Mouse (Mus musculus) lung, postnatal 25 days (tissue): Measurements from ENCODE around the gene Shank1.

ENCODE experiments used
- DNase-seq: peaks from one replicate; pipeline ENCODE4 v3.0.0; 2022; ENCODE audit warnings: low spot score

Gene Shank1

DNA sequence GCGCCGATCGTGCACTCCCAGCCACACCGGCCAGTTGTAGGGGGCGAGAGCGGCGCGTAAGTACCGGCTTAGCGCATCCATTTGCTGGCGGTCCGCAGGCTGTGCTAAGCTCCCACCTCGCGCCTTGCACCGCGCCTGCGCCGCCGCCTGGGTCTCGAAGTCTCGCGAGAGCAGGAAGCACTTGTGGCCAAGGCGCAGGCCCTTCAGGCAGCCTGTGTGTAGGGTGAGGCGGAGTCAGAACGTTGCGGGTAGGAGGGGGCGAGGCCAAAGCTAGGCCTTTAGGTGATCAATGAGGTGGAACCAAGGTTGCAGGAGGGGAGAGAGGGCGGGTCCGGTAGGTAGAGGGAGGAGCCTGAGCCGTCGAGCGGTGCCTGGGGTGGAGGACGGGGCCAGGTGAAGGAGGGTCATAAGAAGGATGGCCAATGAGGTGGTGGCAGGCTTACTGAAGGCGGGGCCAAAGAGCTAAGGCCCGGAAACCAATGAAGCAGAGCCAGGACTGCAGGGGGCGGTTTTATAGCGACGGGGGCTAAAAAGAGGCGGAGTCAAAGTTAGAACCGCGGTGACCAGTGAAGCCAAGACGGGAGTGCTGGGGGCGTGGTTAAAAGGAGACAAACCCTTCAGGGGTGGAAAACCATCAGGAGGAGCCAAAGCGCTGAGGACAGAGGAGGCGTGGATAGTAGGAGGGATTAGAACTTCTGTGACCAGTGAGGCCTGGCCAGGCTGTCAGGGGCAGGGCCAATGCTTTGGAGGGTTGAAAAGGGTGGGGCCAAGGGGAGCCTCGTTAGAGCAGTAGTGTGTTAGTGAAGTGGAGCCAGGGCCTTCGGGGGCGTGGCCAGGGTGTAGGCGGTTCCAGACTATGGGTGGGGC is 5.0 kb upstream of the Shank1 start:
- DNase-seq = peak; percentile 98

DNA sequence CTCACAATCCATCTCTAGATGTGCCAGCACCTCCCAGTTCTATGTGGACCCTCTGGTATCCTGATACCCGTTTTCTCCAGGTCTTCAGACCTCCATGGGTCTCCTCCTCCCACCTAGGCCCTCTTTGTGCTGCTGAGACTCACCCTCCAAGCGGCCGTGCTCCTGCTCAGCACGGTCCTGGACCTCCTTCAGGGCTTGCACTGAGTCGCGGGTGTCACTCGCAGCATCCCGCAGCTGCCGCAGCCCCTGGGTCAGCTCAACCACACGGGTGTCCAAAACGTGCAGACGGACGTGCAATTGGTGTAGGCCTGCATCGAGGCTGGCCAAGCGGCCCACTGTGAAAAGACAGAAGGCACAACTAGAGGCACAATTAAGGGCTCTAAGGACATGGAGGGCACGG is 4.4 kb upstream of the Shank1 start:
- DNase-seq = no peak

DNA sequence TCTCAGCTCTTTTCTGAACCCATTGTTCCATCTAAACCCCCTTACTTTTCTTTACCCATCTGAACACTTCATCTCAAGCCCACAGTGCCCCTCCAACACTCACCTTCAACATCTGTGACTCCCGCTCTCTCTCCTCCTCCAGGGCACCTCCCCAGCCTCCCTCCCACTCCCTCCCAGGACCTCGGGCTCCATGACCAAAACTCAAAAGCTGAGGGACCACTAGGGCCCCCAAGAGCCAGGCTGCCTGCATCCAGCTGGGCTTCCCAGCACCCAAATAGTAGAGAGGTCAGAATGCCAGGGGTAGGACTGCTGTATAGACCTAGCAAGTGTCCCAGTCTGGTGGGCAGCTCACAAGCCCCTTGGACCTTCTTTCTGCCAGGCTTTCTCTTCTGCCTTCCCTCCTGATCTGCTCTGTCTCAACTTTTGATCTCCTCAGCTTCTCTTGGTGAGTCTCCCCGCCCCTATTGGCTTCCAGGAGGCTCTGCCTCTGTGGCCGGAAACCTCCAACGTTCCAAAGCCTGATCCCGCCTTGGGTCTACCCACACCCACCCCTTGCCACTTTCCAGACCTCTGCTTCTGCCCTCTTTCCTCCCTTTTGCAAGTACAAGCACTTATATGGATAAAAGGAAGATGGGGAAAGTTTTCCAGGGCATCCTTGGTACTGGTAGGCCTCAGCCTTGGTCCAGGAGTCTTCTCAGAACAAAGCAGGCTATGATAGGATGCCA is 3.4 kb upstream of the Shank1 start, which contains the start of gene Clec11a:
Gene Clec11a, minus strand, starts transcription at position 387 of the 725 bp plus-strand sequence.
- DNase-seq = no peak

DNA sequence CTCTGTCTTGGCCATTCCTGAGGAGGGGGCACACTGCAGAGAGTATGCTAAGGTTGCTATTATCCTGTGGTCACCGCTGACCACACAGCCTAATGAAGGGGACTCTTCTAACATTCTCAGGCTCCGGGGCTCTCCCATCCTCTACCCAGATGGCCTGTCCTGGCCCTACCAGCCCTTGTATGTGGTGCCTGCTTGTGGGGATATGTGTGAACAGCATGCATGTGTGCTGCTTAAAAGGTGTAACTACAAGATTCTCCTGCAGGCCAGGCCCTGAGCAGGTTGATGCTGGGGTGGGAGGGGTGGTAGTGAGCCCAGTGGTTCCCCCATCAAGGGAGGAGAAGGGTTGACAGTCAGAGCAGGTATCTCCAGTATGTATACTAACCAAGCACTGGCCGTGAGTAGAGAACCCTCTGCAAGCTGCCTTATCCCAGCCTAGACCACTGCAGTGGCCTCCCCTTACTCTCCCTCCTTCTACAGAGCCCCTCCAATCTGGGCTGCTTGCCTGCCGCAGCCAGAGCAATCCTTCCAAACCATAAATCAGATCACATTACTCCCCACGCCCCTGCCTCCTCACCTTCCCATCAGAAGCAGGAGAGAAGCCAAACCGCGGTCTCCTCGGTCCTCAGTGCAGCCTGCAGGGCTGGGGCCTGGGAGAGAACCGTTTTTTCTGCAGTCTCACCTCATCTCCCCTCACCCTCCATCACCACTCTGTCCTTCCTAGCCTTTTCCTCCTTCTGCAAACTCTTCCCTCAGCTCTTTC is 2.6 kb upstream of the Shank1 start:
- DNase-seq = no peak

DNA sequence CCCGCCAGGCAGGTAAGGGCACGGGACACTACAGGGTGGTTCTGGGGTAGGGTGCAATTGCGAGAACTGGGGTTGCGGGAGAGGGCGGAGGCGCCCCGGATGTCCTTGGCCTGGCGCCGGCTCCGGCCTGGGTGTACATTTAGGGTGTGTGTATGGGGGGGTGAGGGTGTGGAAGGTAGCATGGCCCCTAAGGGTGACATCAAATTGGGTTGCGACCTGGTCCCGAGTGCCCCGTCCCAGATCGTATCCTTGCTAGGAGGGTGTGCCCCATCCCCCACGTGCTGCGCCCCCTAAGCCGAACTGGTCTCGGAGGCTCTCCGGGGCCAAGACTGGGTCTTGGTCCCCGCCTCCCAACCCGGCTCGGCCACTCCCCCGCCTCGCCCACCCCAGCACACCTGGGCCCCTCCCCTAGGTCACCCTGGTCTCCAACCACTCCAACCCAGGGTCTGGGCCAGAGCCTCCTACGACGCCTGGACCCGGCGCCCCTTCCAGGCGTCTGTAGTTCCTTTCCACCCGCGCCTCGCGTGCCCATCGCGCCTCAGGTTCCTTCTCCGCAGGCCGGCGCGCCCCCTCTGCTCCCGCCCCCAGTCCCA is 328 bp downstream of the Shank1 start:
- no peak for DNase-seq

DNA sequence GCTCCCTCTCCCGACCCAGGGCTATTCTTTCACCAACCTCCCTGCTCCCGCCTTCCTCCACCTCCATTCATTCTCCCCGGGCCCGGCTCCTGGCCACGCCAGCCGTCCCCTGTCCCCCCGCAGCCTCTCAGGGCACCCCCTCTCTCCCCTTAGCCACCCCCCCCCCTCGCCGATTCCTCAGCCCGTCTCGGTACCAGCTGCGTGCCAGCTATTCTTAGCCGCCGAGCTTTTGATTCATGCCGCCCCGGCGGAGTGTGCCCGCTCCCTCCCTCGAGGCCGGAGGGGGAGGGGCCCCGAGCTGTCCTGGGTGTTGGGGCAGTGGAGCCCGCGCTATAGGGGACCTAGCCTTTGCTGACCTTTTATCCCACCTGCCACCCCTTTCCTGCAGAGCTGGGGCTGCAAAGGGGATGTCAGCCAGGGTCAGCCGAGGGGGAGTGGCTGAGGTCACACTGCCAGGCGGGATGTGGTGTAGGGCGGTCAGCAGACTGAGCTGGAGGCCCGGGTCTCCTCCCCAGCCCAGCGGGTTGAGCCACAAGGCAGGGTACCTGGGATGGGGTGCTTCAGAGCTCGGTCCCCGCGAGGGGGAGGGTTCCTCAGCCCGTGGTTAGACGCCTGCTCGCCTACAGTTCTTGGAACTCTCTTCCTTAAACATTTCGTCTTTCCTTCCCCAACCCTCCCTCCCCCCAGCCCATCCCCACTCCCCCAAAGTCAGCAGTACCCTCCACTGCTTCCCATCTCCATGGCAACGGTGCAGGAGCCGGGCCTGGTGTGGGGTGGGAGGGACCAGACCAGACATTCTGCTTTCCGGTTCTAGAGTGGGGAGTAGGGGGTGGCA is 1.0 kb downstream of the Shank1 start:
- DNase-seq = no peak

DNA sequence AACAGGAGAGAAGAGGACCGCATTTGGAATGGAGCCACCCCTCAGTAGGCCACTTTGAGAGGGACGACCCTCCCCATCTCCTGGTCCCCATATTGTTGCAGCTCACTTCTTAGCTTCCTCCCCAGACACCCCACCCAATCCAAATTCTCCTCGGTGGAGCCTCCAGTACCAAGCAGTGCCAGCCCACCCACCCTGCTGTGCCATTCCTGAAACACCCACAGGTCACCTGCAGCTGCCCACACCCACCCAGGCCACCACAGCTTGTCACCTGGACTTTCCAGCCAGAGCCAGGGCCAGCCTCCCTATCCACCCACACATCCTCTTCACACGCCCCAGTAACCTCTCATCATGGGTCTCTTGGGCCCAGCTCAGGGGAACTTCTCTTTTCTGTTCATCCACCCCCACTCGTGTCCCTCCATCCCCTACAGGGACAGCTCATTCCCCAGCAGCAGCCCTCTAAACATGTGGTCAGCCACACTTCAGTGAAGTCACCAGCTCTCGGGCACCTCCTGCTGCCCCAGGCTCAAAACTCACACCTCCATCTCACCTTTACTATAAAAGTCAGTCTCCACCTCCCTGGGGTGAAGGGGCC is 1.8 kb downstream of the Shank1 start:
- DNase-seq = peak; percentile 24

DNA sequence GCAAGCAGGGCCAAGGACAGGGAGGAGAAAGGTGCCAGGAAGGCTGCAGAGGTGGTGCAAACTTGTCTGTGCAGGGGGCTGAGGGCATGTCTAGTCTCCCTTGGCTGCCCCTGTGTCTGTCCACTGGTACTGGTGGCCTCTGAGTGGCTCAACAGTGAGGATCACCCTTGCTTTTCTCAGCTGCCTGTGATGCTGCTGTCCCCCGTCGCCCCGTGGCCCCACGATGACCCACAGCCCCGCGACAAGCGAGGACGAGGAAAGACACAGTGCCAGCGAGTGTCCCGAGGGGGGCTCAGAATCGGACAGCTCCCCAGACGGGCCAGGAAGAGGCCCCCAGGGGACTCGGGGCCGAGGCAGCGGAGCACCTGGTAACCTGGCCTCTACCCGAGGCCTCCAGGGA is 2.4 kb downstream of the Shank1 start:
- no peak for DNase-seq

DNA sequence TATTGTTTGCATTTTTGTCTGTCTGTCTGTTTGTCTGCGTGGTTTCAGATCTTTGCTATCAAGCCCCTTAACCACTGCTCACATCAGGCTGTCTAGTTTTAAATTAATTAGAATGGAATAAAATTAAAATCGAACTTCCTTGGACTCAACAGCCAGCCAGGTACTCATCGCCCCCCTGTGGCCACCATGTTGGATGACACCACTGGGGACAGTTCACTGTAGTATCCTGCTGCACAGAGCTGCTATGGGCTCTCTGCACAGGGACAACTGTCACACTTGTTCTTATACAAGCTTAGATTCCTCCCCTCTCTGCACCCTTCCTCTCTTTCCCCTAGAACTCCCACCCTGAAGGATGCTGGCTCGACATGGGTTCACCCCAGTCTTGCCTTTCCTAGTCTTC is 7.9 kb downstream of the Shank1 start:
- no peak for DNase-seq

DNA sequence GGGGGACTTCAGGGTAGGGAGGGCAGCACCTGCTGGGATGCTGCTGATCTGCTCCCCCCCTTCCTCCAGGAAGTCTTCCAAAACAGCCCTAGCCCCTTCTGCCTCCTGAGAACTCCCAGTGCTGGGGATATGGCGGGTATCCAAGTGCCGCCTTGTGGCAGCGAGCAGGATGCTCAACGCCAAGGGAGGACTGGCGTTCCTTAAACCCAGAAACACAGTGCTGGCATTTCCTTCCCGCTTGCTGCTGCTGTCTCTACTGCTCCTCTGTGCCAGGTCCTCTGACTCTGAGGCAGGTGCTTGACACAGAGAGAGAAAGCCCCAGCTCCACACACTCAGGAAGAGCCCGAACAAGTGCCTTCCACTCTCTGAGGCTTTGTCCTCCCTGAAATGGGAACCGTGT is 10.8 kb downstream of the Shank1 start:
- no peak for DNase-seq

DNA sequence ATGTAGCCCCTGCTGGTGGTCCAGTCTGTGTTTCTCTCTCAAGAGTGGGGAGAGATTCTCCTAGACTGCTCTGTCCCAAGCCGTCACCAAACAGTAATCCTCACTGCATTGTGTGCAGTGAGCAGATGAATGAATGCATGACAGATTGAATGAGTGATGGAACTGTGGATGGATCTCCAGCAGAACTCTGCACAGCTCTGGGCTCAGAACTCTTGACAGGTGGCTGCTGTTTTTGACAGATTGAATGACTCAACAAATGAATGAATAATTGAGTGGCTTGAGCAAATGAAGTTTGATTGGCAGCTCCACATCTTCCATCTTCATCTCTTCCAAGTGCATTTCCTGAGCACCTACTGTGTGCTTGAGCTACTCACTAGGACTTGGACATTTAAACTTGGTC is 12.2 kb downstream of the Shank1 start:
- no peak for DNase-seq

DNA sequence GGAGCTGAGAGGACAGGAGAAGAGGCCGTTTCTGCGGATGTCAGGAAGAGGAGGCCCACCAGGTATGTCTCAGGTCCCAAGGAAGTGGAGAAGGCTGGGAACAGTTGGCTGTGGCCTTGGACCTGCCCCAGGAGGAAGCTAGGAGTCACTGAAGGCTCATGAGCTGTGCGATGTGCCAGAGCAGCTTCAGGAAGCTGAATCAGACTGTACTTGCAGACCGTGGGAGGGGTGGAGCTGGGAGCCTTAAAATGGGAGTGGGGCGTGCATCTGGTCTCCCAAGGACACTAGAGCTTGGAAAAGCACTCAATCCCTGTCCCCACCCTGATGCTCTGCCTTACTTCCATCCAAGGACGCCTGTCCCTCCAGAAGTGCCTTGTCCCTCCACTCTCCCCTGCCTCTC is 16.6 kb downstream of the Shank1 start:
- no peak for DNase-seq

DNA sequence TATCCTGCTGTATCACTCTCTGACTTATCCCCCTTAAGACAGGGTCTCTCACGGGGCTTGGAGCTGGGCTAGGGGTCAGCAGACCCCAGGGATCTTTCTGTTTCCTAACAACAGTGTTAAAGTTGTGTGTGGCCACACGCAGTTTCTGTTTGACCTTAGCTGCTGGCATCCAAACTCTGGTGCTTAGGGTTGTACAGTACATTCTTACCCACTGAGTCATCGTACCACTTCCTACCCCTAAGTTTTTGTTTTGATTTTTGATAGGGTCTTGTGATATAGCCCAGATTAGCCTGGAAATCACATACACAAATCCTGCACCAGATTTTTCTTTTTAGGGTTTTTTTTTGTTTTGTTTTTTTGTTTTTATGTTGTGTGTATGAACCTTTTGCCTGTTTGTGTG is 22.3 kb downstream of the Shank1 start:
- no peak for DNase-seq

DNA sequence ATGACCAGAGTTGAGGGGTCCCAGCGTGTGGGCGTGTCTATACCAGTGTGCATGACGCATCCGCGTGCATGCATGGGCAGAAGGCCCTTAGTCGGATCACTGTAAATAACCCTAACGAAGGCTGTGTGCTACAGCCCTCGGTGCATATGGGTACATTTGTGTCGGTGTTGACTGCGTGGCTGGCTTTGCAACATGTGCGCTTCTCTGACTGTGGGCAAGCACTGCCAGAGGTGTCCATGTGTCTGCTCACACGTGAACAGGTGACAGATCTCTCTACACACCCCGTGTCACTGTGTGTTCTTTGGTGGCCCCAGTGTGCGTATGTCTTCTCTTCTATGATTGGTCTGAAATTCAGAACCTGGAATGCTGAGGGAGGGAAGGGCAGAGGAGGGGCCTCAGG is 24.1 kb downstream of the Shank1 start:
- no peak for DNase-seq

DNA sequence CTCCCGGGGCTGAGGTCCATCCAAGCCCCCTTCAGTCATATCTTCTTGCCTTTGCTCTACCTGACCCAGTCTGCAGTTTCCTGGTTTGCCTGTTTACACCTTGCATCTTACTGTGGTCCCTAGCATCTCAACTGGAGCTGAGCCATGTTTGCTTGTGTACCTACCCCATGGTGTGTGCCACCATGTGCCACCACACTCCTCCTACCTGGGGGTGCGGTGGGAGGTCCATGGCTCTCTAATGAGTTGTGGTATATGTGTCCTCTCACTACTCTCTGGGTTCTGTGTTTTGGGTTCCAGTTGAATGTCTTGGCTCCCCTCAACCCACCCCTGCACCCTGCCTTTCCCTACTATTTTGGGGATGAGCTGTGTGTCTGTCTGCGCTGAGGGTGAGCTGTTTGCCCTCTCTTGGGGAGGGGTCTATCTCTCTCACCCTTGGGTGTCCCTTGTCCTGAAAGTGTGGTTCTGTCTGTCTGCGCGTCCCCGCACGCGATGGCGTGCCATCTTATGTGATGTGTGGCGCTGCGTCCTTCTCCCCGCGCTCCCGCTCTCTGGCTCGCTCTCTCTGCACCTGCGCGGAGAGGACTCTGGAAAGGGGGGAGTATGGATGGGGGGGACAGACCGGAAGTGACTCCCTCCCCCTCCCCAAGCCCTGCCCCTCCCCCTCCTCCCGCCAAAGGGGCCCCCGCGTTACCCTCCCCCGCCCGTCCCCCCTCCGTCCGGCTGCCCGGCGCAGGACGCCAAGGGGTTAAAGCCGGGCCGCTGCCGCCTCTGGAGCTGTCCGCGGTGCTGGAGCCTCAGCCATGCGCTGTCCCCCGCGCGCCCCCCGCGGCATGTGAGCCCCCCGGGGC is 25.2 kb downstream of the Shank1 start:
- no peak for DNase-seq

DNA sequence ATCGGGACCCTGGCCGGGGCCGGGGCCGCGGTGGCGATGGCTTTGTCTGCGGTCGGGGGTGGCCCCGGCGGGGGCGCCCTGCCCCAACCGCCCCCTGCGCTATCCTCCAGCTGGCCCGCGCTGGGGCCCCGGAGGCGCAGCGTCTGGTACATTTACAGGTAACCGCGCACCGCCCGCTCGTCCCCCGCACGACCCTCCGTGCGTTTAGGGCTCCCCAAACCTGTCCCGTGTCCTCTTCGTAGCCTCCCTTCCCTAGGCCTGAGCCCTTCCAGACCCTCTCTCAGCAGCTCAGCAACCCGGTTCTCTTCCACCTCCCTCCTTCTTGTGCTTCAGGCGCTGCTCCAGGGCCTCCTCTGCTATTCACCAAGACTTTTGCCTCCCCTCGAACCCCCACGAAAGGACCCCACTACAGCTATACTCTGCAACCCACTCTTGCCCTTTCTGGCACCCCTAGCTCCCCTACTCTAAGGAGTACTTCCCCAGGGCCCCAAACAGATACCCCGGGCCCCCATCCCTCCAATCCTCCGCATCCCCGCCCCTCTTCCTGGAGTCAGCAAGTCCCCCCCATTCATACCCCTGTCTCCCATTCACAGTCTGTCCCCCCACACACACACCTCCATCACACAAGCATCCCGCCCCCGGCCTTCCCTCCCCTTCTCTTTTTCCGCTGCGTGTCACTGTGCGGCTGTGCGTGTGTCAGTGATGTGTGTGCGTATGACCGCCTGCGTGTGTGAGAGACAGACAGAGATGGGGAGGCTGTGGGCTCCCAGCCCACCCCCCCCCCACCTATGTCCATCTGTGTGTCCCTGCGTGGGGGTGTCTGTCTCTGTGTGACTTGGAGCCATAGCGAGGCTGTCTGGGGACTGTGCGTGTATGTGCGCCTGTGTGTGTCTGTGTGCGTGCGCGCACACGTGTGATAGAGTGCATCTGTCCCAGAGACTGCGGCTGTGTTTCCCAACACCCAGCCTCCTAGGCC is 26.3 kb downstream of the Shank1 start:
- DNase-seq = no peak

DNA sequence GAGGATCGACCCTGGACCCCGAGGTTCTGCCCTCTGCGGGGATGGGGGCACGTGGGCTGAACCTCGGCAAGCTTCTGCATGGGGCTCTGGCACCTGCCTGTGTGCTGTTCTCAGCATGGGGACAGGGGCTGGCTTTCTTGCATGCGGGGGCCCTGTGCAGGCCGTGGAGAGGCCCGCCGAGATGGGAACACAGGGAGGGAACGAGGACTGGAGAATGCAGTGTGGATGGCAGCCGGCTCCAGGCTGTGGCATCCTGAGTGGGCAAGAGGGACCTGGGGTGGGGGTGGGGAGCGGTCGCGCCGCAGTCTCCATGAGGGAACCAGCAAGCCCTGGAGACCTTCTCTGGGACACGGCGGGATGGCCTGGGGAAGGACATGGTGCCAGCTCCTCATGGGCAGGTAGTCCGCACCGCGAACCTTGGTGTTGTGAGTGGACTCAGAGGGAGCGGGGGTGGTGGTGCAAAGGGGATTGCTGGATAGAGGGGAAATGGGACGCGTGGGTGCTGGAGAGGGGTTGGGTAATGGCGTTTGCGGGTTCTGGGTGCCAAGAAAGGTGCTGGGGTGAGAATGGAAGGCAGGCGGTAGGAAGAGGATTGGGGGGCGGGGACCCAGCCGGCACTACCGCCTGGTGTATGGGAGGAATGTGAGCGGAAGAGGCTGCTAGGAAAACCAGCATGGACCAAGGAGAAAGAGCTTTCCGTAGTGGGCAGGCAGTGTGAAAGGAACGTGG is 27.2 kb downstream of the Shank1 start:
- DNase-seq = no peak

DNA sequence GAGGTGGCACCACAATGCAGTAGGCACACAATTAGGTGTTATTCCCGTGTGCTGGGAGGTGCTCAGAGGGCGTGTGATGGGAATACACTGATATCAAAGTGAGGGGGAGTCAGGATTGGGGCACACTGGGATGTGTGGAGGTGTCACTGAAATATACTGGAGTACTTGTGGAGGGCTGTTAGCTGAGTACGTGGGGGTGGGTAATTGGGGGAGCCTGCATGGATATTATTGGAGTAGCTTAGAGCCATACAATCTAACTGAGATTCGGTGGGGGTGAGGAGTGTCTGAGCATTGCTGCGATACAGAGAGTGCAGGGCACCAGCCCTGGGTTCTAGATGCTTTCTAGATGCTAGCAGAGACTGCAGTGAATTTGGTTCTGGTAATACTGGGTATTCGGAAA is 30.2 kb downstream of the Shank1 start:
- no peak for DNase-seq
